Mouse (Mus musculus): ENCODE results near the gene Mfap3.

DNA sequence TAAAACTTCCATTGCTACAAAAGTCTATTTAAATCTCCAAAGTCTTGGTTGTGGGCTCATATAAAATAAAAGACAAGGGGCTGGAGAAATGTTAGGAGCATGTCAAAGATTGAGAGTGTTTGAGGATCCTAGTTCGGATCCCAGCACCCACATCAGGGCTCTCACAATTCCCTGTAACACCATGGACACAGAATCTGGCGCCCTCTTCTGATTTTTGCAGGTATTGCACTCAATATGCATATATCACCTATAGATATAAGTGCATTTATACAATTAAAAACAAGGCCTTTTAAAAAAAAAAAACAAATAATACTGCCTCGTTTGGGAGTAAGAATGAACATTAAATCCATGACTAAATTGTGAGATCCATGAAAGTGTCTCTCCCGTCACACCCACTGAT is 49.8 kb upstream of the Mfap3 start:
- no peak for TF ChIP-seq CTCF (IDR thresholded peaks at IDR 0.05; ENCODE audit: control insufficient read depth, insufficient read depth, insufficient replicate concordance, low read depth, low read length)
- TF ChIP-seq POLR2A (IDR thresholded peaks at IDR 0.05; ENCODE audit: control insufficient read depth, low read depth, low read length): no peak
